7 mouse cellular contexts compared by ENCODE assay signal in the genomic region with DNA sequence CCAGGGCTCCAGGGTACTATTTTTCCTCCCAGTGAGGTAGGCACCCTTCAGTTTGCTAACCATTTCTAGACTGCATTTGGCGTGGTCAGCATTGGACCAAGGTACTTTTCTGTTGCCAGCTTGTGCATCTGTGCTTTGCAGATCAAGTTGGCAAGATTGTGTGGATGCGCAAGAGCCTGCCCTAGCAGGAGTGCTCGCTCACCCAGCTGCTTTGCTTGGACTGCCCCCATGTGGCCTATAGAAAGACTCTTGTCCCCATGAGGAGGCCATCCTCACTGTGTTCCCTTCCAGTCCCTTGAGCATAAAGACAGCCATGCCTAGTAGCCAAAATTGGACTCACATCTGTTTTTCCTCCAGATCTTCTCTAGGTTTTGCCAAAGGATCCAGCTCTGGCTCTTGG. TPM values are rescaled to one million over a fixed set of nuclear protein-coding genes. Genes with fewer than 3 reads are reported as not detected.
DNase-seq lines count a peak whose midpoint lies in the region; ATAC-seq and TF ChIP-seq lines count a peak whose summit lies in the region.

No protein-coding gene starts in this region.

- no peak overlapping the region for H3K4me3 ChIP-seq in ES-E14 (ENCODE audit: insufficient read depth in 1 of 2, low read depth in 1 of 2, low read length in 2 of 2, poor library complexity in 1 of 2, severe bottlenecking in 1 of 2)
- no peak overlapping the region for H3K4me3 ChIP-seq in bone marrow, adult 2 months (replicated peaks; ENCODE audit: control insufficient read depth, low read depth, low read length)
- H3K4me3 ChIP-seq in forebrain, embryonic 10.5 days, result no peak overlapping the region

- TF ChIP-seq CTCF in bone marrow, adult 2 months (IDR thresholded peaks at IDR 0.05; ENCODE audit: control insufficient read depth, insufficient read depth, low read length), result peak; percentile 81

- TF ChIP-seq POLR2A in bone marrow, adult 2 months (IDR thresholded peaks at IDR 0.05; ENCODE audit: borderline replicate concordance, control insufficient read depth, low read depth, low read length), result no peak

- no peak for DNase-seq in ES-E14 (ENCODE audit: low read depth, low spot score)
- peak; percentile 37 for DNase-seq in forebrain, embryonic 10.5 days (ENCODE audit: extremely low spot score, low spot score)
- peak; percentile 72 to 74 for DNase-seq in layer of hippocampus, adult 8-10 months (ENCODE audit: low spot score in 2 of 2)
- DNase-seq in lung, postnatal 25 days (ENCODE audit: low spot score), result peak; percentile 38
- peak; percentile 84 for DNase-seq in right cerebral cortex, adult 18-20 months

- H3K27me3 ChIP-seq in forebrain, embryonic 10.5 days (ENCODE audit: poor library complexity, severe bottlenecking), result no peaks in the 10 kb centered on the region

- peak; percentile 59 to 60; a peak in 2 of 4 replicates for ATAC-seq in hematopoietic stem cell, adult 5-6 weeks (replicated peaks in 1 of 2; ENCODE audit: insufficient read depth in 1 of 2, low FRiP score in 2 of 2, low TSS enrichment in 1 of 2, low read depth in 1 of 2, poor library complexity in 2 of 2, severe bottlenecking in 2 of 2)

- no peak overlapping the region for H3K27ac ChIP-seq in ES-E14 (ENCODE audit: insufficient read depth, low read depth, low read length, poor library complexity, severe bottlenecking)
- no peak overlapping the region for H3K27ac ChIP-seq in bone marrow, adult 2 months (ENCODE audit: control insufficient read depth, insufficient read depth, low read depth, low read length, poor library complexity)
- peak overlapping the region; percentile 66 for H3K27ac ChIP-seq in forebrain, embryonic 10.5 days

- in situ Hi-C loops in ES-E14 (cut with MboI; ENCODE audit: low sequenced_read_pairs in 2 of 2, unreplicated experiment in 2 of 2), result loop anchor here (10.0 to 25.0 kb wide), 2 partner anchors 425 to 428 kb away; no protein-coding TSS in a partner anchor

- H3K9me3 ChIP-seq in ES-E14 (ENCODE audit: control insufficient read depth, insufficient read depth, low read depth, low read length), result no peaks in the 10 kb centered on the region
- H3K9me3 ChIP-seq in forebrain, embryonic 10.5 days, result no peaks in the 10 kb centered on the region

- peaks cover 0 to 5% of the 10 kb centered on the region in 2 experiments; a peak in 2 of 4 replicates for H3K4me1 ChIP-seq in ES-E14 (ENCODE audit: control insufficient read depth in 2 of 2, insufficient read depth in 2 of 2, low read length in 2 of 2, poor library complexity in 1 of 2)
- H3K4me1 ChIP-seq in bone marrow, adult 2 months (ENCODE audit: control insufficient read depth, insufficient read depth, low read length), result no peaks in the 10 kb centered on the region
- H3K4me1 ChIP-seq in forebrain, embryonic 10.5 days, result peaks cover 73% of the 10 kb centered on the region

- no peak overlapping the region for H3K9ac ChIP-seq in ES-E14 (ENCODE audit: insufficient read depth, low read depth, low read length, poor library complexity, severe bottlenecking)

- no peaks in the 10 kb centered on the region for H3K36me3 ChIP-seq in ES-E14 (ENCODE audit: control insufficient read depth, insufficient read depth, low read length, poor library complexity, severe bottlenecking)
- peaks cover 83% of the 10 kb centered on the region for H3K36me3 ChIP-seq in forebrain, embryonic 10.5 days (replicated peaks)

- WGBS in bone marrow, adult 2 months, result 53% methylated on average over 3 of the region's 3 CpGs
- 56% methylated on average over 3 of the region's 3 CpGs for WGBS in forebrain, embryonic 10.5 days

TF ChIP-seq in ES-E14, 5 proteins besides CTCF, POLR2A, EP300 and RAD21:
- TF ChIP-seq ZC3H11A (IDR thresholded peaks at IDR 0.05; ENCODE audit: borderline replicate concordance, low read depth, low read length), result peak; percentile 69; the same call in 1 of the 2 replicates
- no peak for TF ChIP-seq MAFK (IDR thresholded peaks at IDR 0.05; ENCODE audit: insufficient read depth, low read depth, low read length)

RNA-seq across cellular contexts. Expression of gene Muc13, which starts 54.0 kb away (rescaled TPM):
- total RNA-seq in ES-E14 (2012; rRNA removed), result 0.05 and 0.22 TPM in 2 replicates
- 5.4 and 6.4 TPM in 2 replicates for polyA plus RNA-seq in bone marrow, adult 2 months (2011; ENCODE audit: insufficient read depth, insufficient read length, low replicate concordance, missing spikeins)
- polyA plus RNA-seq in forebrain, embryonic 10.5 days (2016; fragmentation: Nextera tagmentation; extraction: Ambion mirVana), result 0.24 and 0.38 TPM in 2 replicates
- 164 and 205 TPM in 2 replicates for total RNA-seq in hematopoietic stem cell, adult 5-6 weeks (2017)
- not detected for total RNA-seq in layer of hippocampus, adult 8-10 months (2022)

RNA-seq across cellular contexts. Expression of gene Heg1, which starts 55.6 kb away (rescaled TPM):
- 5.3 and 8.7 TPM in 2 replicates for total RNA-seq in ES-E14 (2012; rRNA removed)
- 10.0 and 10.1 TPM in 2 replicates for polyA plus RNA-seq in bone marrow, adult 2 months (2011; ENCODE audit: insufficient read depth, insufficient read length, low replicate concordance, missing spikeins)
- polyA plus RNA-seq in forebrain, embryonic 10.5 days (2016; fragmentation: Nextera tagmentation; extraction: Ambion mirVana), result 22.8 and 23.1 TPM in 2 replicates
- total RNA-seq in hematopoietic stem cell, adult 5-6 weeks (2017), result 59.6 and 63.4 TPM in 2 replicates
- total RNA-seq in layer of hippocampus, adult 8-10 months (2022), result 10 to 100 TPM; 27.2 to 29.3 (median 28.4) TPM

Comparison
In these comparisons a context has a peak if more than half of its experiments do, and no peak if none do; other contexts are left out.
1. RNA of gene Muc13, which starts 54.0 kb away (total RNA-seq): 164 to 205 TPM in hematopoietic stem cell, adult 5-6 weeks; 0.05 to 0.22 TPM in ES-E14 and not detected in layer of hippocampus, adult 8-10 months; every median in the first group is over 100 times any median in the second.